Mouse (Mus musculus): Measurements from ENCODE around the gene Klhdc1.

GRCm38 (mm10) chr12:69208520-69208919 lies 32.5 kb upstream of the Klhdc1 start:
- TF ChIP-seq CTCF (IDR thresholded peaks at IDR 0.05; ENCODE audit: insufficient read depth, low read depth, low read length) (no peak), POLR2A (IDR thresholded peaks at IDR 0.05; ENCODE audit: insufficient read depth, low read depth, low read length) (no peak)

Measured in olfactory bulb, adult 2 months (tissue).